Mouse (Mus musculus) layer of hippocampus, adult 2 months (tissue): ENCODE measurements around the gene Dnajc10. TPM values are rescaled to one million over a fixed set of nuclear protein-coding genes. Genes with fewer than 3 reads are reported as not detected.

Experiments used
- DNase-seq, 2 experiments: peaks; one replicate each; pipeline ENCODE4 v3.0.0; 2022; ENCODE audit warnings: low spot score in 2 of 2
- H3K27ac ChIP-seq: fragments of 200-600 bp; 2 replicates; pipeline ENCODE4 v1.8.1; 2022
- H3K4me3 ChIP-seq: fragments of 200-600 bp; 2 replicates; pipeline ENCODE4 v1.8.1; 2022; ENCODE audit warnings: mild to moderate bottlenecking
- CTCF ChIP-seq: fragments of 200-600 bp; conservative IDR thresholded peaks from 2 replicates; pipeline ENCODE4 v1.8.1; 2022; ENCODE audit warnings: antibody characterized with exemption, mild to moderate bottlenecking, moderate library complexity
- total RNA-seq, 2 experiments: library from RNA; stranded (reverse); gene quantifications; 2 replicates each; pipeline ENCODE4 v1.2.3; 2021

The Dnajc10 gene
- total RNA-seq, 2 experiments from 2014 or later = 61.4 to 62.7 TPM

DNA sequence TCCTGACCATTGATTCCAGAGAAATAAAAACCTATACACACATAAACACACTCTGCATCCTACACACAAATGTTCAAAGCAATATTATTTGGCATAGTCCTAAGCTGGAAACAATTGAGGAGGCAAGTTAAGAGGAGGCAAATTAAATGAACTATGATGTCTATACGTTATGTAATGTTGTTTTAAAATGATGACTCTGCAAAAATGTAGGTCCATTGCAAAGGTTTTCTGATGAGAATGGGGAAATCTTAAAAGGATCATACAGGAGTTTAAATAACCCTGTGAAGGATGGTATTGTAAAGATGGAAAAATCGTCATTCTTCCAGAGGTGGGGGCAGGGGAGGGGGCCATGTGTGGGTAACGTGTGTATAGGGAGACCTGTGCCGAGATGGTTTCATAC is 5.5 kb upstream of the Dnajc10 start:
- Histone ChIP-seq H3K27ac (no peak overlapping the region), H3K4me3 (no peak overlapping the region)
- DNase-seq = no peak
- no peak for TF ChIP-seq CTCF

DNA sequence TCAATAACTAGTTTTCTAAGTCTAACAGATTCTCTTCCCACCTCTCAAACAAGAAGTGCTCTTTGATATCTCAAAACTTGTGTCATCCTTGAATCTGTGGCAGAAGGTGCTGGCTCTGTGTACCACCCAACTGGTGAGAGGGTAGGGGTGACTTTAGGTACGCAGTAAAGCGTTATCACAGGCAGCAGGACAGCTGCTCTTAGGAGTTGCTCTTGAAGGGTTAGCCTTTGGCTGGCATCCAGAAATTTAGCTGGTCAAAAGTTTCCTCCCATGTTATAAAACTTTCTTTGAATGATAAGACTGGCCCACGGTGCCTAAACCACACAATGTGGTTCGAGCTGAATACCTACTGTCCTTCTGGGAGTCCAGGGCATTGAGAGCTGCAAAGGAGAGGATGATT is 4.5 kb upstream of the Dnajc10 start:
- no peak for TF ChIP-seq CTCF
- Histone ChIP-seq H3K4me3 (no peak overlapping the region), H3K27ac (no peak overlapping the region)
- DNase-seq = no peak

DNA sequence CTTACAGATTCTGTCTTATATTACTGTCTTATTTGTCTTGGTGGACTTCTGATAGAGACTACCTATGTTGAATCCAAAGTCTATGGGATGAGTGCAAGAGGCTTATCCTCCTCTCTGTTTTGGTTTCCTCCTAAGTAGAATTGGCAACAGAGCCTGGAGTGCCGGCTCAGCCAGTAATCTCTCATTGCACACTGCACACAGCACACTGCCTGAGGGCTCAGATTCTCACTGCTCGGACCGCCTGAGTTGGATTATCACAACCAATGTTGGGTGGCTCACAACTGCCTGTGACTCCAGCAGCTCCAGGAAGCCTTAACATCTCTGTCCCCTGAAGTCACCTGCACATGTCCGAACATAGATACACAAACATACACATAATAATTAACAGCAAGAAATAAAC is 3.9 kb upstream of the Dnajc10 start:
- Histone ChIP-seq H3K27ac (no peak overlapping the region), H3K4me3 (no peak overlapping the region)
- no peak for TF ChIP-seq CTCF
- DNase-seq = no peak

DNA sequence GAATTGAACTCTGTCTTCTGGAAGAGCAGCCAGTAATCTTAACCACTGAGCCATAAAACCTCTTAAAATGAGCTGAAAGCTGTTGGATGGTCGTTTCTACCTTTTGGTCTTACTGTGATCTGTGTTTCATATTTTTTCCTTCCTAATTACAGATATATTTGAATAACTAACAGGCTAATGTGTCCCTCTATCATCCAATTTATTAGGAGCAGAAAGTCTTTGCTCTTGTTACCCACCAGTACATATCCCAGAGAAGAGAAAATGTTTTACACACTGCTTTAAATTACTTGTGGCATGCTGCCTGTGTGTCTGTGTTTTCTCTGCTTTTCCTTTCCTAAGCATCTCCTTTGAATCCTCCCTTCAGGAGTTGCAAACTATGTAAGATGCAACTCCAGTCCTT is 1.1 kb upstream of the Dnajc10 start:
- Histone ChIP-seq H3K27ac (peak overlapping the region; percentile 99; the same call in 1 of the 2 replicates), H3K4me3 (no peak overlapping the region)
- no peak for DNase-seq
- TF ChIP-seq CTCF = no peak

DNA sequence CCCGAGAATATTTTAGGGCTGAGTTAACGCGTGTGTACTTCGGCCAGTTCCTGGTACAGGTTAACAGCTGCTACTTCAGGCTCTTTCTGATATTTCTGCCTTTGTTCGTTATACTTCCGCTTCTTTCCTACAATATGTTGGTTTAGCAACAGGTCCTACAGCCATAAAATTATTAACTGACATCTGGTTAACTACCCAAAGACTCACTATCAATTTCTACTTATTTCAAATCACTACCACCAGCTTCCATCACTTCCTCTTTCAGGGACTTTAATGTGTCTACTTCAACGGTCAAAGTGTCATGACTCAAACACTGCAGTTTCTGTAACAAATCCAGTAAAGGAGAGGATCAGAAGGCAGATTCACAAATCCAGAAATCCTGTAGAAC is 418 bp upstream of the Dnajc10 start:
- TF ChIP-seq CTCF = no peak
- DNase-seq = no peak
- H3K4me3 ChIP-seq = peak overlapping the region; percentile 85
- H3K27ac ChIP-seq = peak overlapping the region; percentile 99

DNA sequence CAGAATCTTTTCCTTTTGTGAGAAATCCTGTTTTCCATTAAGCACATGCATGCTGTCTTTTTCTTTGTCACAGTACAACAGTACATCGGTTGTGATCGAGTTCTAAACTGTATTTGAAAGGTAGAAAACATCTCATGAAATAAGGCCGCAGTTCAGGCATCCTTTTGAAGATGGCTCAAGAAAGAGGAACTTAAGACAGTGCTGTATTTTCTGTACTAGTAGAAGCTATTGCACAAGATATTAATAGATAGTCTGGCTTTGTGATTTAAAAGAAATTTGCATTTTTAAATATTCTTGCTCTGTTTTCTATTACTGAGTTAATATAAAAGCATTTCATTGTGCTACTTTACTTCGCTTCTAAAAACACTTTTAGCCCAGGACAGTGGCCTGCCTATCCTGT is 7.6 kb downstream of the Dnajc10 start:
- no peak for DNase-seq
- H3K27ac ChIP-seq = no peak overlapping the region
- H3K4me3 ChIP-seq = no peak overlapping the region
- no peak for TF ChIP-seq CTCF

DNA sequence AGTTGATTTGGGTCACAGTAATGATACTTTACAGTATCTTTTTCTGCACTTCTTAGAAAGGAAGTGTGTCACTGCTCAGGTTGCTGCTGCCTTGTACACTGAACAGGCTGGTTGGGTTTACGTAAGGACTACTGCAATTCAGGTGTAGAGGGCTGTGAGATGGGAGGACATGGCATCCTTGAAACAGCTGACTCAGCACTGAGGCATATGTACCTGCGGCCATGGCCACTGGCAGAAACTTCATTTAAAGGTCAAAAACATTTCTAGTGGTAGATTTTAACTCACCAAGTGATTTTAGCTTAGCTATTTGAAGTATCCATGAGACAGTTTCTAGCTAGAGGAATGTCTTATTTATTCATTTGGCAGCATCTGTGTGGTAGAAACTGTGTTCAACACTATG is 10.5 kb downstream of the Dnajc10 start:
- TF ChIP-seq CTCF = no peak
- Histone ChIP-seq H3K4me3 (no peak overlapping the region), H3K27ac (no peak overlapping the region)
- DNase-seq = no peak

DNA sequence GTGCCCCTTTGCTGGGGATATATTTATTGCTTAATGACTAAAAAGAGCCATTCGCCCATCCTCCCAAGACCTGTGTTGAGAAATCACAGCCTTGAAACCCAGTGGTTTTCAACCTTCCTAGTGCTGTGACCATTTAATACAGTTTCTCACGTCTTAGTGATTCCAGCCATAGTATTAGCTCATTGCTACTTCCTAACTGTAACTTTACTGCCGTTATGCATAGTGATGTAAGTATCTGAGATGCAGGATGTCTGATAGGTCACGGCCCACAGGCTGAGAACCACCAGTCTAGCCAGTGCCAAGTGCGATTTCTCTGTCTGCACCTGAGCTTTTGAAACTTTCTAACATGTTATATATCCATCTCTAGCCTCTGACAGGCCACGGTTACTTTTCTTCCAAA is 12.0 kb downstream of the Dnajc10 start:
- DNase-seq = no peak
- H3K27ac ChIP-seq = no peak overlapping the region
- no peak overlapping the region for H3K4me3 ChIP-seq
- TF ChIP-seq CTCF = no peak

DNA sequence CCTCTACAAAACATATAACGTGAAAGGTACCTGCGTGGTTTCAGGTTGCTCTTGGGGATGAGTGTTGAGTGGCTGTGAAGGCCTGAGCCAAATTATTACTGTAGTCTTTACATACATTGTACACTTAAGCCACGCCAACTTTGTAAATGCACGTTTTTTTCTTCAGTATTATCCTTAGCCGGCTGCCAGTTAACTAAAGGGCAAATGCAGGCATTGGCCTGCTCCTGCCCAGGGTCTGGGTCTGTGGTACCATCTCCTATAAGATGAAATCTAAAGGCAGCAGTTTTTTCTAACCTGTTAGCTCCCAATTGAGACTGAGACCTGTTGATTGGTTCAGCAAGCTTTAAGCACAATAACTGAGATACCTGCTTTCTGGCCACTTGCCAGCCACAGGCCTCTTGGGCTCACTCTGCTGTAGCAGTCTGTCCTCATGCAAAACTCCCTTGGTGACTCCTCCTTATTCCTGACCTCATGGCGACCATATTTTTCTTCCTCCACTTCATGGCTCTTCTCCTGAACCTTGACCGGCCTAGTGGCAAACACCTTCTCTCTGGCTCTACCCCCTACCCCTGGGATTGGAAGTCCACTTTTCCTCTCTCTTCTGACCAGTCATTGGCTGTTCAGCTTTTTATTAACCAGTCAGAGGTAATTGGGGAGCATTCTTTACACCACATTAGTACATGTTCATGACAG is 13.8 kb downstream of the Dnajc10 start:
- no peak for DNase-seq
- H3K4me3 ChIP-seq = no peak overlapping the region
- no peak for TF ChIP-seq CTCF
- H3K27ac ChIP-seq = no peak overlapping the region

DNA sequence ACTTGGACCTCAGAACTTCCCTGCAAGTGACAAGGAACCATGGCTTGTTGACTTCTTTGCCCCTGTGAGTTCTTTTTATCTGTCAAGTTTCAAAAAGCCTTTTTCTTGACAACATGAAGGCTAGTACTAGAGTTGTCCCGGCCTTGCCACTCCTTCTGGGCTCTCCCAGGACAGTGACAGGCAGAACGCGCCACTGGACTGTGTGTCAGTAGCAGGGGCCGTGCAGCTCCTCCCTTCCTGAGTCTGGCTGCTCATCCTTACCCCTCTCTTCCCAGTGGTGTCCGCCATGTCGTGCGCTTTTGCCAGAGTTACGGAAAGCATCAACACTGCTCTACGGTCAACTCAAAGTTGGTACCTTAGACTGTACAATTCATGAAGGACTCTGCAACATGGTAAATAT is 25.3 kb downstream of the Dnajc10 start:
- H3K27ac ChIP-seq = no peak overlapping the region
- no peak for TF ChIP-seq CTCF
- no peak for DNase-seq
- H3K4me3 ChIP-seq = no peak overlapping the region

DNA sequence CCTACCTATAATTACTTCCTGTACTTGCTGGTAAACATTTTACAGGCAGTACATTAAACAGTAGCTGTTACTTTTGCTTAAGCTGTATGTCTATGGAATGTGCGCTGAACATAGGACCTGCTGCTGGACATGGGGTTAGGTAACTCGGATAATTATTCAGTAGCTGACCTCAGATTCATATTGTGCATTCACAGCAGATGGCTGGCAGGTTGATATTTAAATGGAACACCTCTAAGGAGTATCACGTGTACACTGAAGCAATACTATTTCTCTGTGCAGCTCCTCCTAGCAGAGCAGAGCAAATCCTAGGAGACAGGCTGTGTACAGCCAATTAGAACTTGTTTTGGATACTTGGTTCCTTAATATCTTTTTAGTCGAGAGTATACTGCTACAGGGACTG is 39.3 kb downstream of the Dnajc10 start:
- no peak for TF ChIP-seq CTCF
- no peak overlapping the region for H3K4me3 ChIP-seq
- DNase-seq = no peak
- peak overlapping the region; percentile 36; the same call in 1 of the 2 replicates for H3K27ac ChIP-seq

DNA sequence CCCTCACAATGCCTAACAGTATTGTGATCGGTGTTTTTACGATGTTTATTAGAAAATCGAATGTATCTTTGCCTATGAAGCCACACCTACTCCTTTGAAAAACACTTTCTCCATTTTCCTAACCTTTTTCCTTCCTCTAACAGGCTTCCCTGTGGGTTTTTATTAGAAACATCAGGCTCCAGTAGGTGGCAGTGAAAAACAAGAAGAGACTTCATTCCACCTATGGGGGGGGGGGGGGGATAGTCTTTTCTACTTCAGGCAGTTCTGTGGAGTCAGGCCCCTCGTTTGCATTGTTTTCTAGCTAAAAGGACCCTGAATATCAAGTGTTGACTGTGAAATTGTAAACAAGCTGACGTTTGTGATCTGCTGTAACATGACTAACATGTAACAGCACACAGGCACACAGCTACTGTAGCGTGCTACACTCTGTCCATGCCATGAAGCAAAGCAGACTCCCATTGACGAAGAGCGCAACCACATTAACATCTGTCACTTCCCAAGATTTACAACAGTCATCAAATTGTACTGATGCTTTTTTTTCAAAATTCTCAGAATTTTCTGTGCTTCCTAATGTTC is 41.5 kb downstream of the Dnajc10 start:
- peak; percentile 73 for TF ChIP-seq CTCF

DNA sequence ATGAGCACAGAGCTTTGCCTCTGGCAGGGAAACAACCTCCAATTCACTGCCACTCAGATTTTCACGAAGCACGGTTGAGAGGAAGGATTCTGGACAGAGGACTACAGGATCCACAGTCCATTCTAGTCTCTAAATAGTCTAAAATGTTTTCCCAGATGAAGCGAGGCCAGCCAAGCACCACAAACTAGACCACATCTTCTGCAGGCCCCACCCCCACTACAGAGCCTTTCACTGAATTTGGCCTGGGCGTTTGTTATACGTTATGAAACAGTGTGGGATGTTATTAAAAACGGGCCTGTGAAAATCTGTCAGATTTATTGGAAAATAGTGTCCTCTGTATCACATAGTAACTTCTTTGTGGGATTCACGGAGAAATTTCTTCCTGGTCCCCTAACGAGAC is 56.2 kb downstream of the Dnajc10 start:
- no peak for DNase-seq
- TF ChIP-seq CTCF = no peak
- Histone ChIP-seq H3K27ac (peak overlapping the region; percentile 48; the same call in 1 of the 2 replicates), H3K4me3 (no peak overlapping the region)

More for the DNA sequence above, 41.5 kb downstream of the Dnajc10 start:
- no peak overlapping the region for H3K27ac ChIP-seq
- no peak for DNase-seq
- no peak overlapping the region for H3K4me3 ChIP-seq

DNA sequence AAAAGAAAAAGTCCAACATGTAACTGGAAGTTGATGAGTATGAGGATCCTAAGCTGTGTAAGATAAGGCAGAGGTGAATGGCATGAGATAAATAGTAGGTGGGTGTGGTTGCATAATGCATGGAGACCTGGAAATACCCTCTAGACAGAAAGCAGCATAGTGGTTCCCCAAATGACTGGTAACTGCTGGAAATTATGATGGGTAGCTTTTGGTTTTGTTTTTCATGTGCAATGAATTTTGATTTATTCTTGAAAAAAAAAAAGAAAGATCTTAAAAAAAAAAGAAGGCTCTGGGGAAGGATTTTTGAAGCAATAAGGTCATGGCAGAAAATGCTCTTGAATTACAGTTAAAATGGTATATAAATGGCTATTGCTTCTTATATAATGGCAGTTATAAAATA is 59.6 kb downstream of the Dnajc10 start:
- Histone ChIP-seq H3K4me3 (no peak overlapping the region), H3K27ac (no peak overlapping the region)
- DNase-seq = no peak
- no peak for TF ChIP-seq CTCF
